Mouse (Mus musculus): ENCODE results near the gene Prune1. TPM values are rescaled to one million over a fixed set of nuclear protein-coding genes. Genes with fewer than 3 reads are reported as not detected.

Gene Prune1
- polyA plus RNA-seq, 1 experiment from 2014 or later, result 76.9 TPM

DNA sequence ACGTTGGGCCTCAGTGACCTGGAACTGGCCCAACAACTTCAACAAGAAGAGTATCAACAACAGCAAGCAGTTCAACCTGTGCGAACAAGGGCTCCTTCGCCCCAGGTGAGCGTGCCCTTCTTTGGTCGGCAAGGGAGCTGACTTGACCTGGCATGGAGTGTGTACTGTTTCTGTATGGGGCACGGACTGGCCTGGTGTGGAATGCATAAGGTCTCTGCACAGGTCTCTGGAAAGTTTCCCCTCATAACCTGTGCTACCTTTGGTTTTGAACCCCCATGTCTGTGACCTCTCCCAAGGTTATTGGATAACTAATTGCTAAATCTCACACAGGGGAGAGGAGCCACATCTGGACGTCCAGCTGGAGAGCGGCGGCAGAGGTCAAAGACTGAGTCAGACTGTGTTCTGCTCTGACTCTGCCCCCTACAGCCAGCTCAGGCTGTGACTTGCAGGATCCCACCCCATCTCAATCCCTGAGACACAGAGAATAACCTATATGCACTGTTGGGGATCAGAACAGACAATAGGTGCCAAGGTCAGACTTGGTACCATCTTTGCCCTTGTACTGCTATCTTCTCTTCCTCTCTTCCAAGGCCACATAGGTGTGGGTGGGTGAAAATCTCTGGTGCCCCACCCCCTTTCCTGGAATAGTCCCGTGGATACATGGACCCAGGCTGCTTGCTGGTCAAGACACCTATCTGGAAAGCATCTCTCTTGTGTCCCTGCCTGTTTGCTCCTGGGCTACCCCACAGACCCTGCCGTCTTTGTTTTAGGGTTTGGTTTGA, 13.6 kb upstream of the Prune1 start:
- WGBS, result 85% methylated on average over 11 of the region's 11 CpGs
- Histone ChIP-seq H3K4me2 (no peak overlapping the region), H3K4me1 (no peaks in the 10 kb centered on the region), H3K27ac (no peak overlapping the region), H3K9me3 (no peaks in the 10 kb centered on the region), H3K36me3 (replicated peaks) (peaks cover 18% of the 10 kb centered on the region), H3K27me3 (replicated peaks) (no peaks in the 10 kb centered on the region), H3K9ac (no peak overlapping the region), H3K4me3 (no peak overlapping the region)
- 0 out of 2 replicates have a peak, but pooled peaks have one; percentile 37 for ATAC-seq (replicated peaks)

DNA sequence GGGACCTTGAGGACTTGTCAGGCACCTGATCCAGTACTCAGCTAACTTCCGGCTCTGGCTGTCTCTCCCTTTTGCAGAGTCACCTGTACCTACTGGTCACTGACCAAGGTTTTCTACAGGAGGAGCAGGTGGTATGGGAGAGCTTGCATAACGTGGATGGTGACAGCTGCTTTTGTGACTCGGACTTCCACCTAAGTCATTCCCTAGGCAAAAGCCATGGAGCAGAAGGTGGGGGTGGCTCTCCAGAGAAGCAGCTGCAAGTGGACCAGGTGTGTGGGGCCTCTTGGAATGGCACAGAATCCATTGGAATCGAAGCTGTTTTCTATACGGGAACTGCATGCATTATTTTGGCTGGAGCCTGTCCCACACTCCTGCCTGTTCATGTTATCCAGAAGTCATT, 12.8 kb upstream of the Prune1 start:
- H3K4me1 ChIP-seq, result no peaks in the 10 kb centered on the region
- no peaks in the 10 kb centered on the region for H3K9me3 ChIP-seq
- no peak overlapping the region for H3K4me3 ChIP-seq
- peaks cover 18% of the 10 kb centered on the region for H3K36me3 ChIP-seq (replicated peaks)
- ATAC-seq (replicated peaks), result no peak
- H3K27me3 ChIP-seq (replicated peaks), result no peaks in the 10 kb centered on the region
- 91% methylated on average over 5 of the region's 5 CpGs for WGBS
- H3K9ac ChIP-seq, result no peak overlapping the region
- no peak overlapping the region for H3K4me2 ChIP-seq
- no peak overlapping the region for H3K27ac ChIP-seq

DNA sequence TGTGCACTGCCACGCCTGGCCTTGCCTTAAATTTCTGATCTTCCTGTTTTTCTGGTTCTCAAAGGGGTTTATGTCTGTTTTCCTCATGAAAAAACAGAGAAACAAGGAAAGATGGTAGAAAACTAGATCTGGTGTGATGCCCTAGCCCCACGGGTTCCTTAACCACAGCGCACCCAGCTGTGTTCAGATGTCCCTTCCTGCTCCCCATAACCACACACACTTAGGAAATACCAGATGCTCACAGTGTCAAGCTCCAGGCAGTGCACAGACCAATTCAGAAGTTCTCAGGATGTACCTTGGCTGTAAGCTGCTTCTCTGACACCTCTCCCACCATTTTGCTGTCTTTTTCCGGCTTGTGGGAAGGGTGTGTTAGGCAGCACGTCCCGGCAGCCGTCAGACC, 12.4 kb upstream of the Prune1 start:
- Histone ChIP-seq H3K4me1 (no peaks in the 10 kb centered on the region), H3K36me3 (replicated peaks) (peaks cover 18% of the 10 kb centered on the region), H3K27ac (no peak overlapping the region), H3K27me3 (replicated peaks) (no peaks in the 10 kb centered on the region), H3K9ac (no peak overlapping the region), H3K4me3 (no peak overlapping the region), H3K4me2 (no peak overlapping the region), H3K9me3 (no peaks in the 10 kb centered on the region)
- ATAC-seq (replicated peaks), result no peak
- WGBS, result 96% methylated on average over 7 of the region's 7 CpGs

DNA sequence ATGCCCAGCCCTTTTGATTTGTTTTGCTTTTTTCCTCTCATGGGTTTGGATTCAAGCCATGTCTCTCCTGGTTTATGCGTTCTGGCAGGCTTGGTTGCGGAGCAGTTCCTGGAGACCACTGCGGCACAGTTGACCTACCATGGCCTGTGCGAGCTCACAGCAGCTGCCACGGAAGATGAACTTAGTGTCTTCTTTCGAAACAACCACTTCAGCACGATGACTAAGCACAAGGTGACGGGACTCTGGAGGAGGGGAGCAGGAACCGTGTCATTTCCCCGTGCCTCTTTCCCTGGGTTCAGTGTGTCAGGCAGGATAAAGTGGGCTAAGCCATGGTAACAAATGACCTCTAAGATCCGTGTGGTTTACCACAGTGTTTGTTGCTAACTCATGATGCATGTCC, 11.7 kb upstream of the Prune1 start:
- H3K9me3 ChIP-seq, result no peaks in the 10 kb centered on the region
- no peak for ATAC-seq (replicated peaks)
- no peaks in the 10 kb centered on the region for H3K27me3 ChIP-seq (replicated peaks)
- no peak overlapping the region for H3K27ac ChIP-seq
- H3K4me3 ChIP-seq, result no peak overlapping the region
- no peak overlapping the region for H3K9ac ChIP-seq
- WGBS, result 85% methylated on average over 11 of the region's 11 CpGs
- peaks cover 18% of the 10 kb centered on the region for H3K36me3 ChIP-seq (replicated peaks)
- no peaks in the 10 kb centered on the region for H3K4me1 ChIP-seq
- H3K4me2 ChIP-seq, result no peak overlapping the region

- Histone ChIP-seq H3K27me3 (replicated peaks) (no peaks in the 10 kb centered on the region), H3K4me3 (no peak overlapping the region), H3K4me1 (no peaks in the 10 kb centered on the region), H3K36me3 (replicated peaks) (peaks cover 18% of the 10 kb centered on the region), H3K4me2 (no peak overlapping the region), H3K9me3 (no peaks in the 10 kb centered on the region), H3K27ac (no peak overlapping the region), H3K9ac (no peak overlapping the region)
- WGBS, result 97% methylated on average over 2 of the region's 2 CpGs
- no peak for ATAC-seq (replicated peaks)
Measured at GRCm38 (mm10) chr3:95292899-95293298, 11.0 kb upstream of the Prune1 start.

GRCm38 (mm10) chr3:95291041-95291440, 9.2 kb upstream of the Prune1 start:
- Histone ChIP-seq H3K9ac (no peak overlapping the region), H3K4me1 (no peaks in the 10 kb centered on the region), H3K27me3 (replicated peaks) (no peaks in the 10 kb centered on the region), H3K27ac (no peak overlapping the region), H3K4me2 (no peak overlapping the region), H3K36me3 (replicated peaks) (peaks cover 23% of the 10 kb centered on the region), H3K4me3 (no peak overlapping the region), H3K9me3 (no peaks in the 10 kb centered on the region)
- WGBS, result 90% methylated on average over 4 of the region's 4 CpGs
- ATAC-seq (replicated peaks), result no peak

GRCm38 (mm10) chr3:95290156-95290555, 8.3 kb upstream of the Prune1 start:
- Histone ChIP-seq H3K4me3 (no peak overlapping the region), H3K4me1 (no peaks in the 10 kb centered on the region), H3K9me3 (no peaks in the 10 kb centered on the region), H3K4me2 (no peak overlapping the region), H3K36me3 (replicated peaks) (peaks cover 19% of the 10 kb centered on the region), H3K9ac (no peak overlapping the region), H3K27me3 (replicated peaks) (no peaks in the 10 kb centered on the region), H3K27ac (no peak overlapping the region)
- ATAC-seq (replicated peaks), result no peak
- 85% methylated on average over 6 of the region's 6 CpGs for WGBS

DNA sequence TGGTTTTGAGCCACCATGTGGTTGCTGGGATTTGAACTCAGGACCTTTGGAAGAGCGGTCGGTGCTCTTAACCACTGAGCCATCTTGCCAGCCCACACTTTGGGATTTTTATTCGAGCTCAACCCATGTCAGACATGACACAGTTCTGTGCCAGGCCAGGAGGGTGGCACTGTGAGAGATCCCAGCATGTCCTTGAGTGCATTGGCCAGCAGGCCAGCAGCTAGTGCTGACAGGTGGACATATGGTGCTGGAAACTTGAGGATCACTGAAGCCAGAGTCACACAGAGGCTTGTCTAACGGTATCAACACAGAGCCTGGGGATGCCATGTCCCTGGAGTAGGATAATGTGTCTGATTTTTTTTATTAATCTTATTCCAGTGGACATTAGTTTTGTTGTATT, 7.5 kb upstream of the Prune1 start:
- Histone ChIP-seq H3K4me1 (peaks cover 6% of the 10 kb centered on the region), H3K9me3 (no peaks in the 10 kb centered on the region), H3K4me2 (no peak overlapping the region), H3K9ac (no peak overlapping the region), H3K36me3 (replicated peaks) (peaks cover 14% of the 10 kb centered on the region; the same call in 1 of the 2 replicates), H3K4me3 (no peak overlapping the region), H3K27ac (no peak overlapping the region), H3K27me3 (replicated peaks) (no peaks in the 10 kb centered on the region)
- ATAC-seq (replicated peaks), result no peak
- 93% methylated on average over 4 of the region's 4 CpGs for WGBS

- no peak overlapping the region for H3K4me2 ChIP-seq
- H3K36me3 ChIP-seq (replicated peaks), result peaks cover 12% of the 10 kb centered on the region; the same call in 1 of the 2 replicates
- 93% methylated on average over 3 of the region's 3 CpGs for WGBS
- no peaks in the 10 kb centered on the region for H3K27me3 ChIP-seq (replicated peaks)
- no peak overlapping the region for H3K27ac ChIP-seq
- no peak overlapping the region for H3K4me3 ChIP-seq
- H3K9me3 ChIP-seq, result no peaks in the 10 kb centered on the region
- H3K4me1 ChIP-seq, result peaks cover 19% of the 10 kb centered on the region
- H3K9ac ChIP-seq, result no peak overlapping the region
- ATAC-seq (replicated peaks), result no peak
Measured at GRCm38 (mm10) chr3:95287541-95287940, 5.7 kb upstream of the Prune1 start.

- Histone ChIP-seq H3K4me3 (no peak overlapping the region), H3K27me3 (replicated peaks) (no peaks in the 10 kb centered on the region), H3K27ac (no peak overlapping the region), H3K9ac (no peak overlapping the region), H3K4me1 (peaks cover 24% of the 10 kb centered on the region), H3K9me3 (no peaks in the 10 kb centered on the region), H3K4me2 (no peak overlapping the region), H3K36me3 (replicated peaks) (peaks cover 12% of the 10 kb centered on the region; the same call in 1 of the 2 replicates)
- WGBS, result 90% methylated on average over 7 of the region's 7 CpGs
- no peak for ATAC-seq (replicated peaks)
Measured at GRCm38 (mm10) chr3:95286510-95286909, 4.6 kb upstream of the Prune1 start.

GRCm38 (mm10) chr3:95286011-95286410, 4.1 kb upstream of the Prune1 start:
- peaks cover 24% of the 10 kb centered on the region for H3K4me1 ChIP-seq
- no peaks in the 10 kb centered on the region for H3K9me3 ChIP-seq
- no peak overlapping the region for H3K9ac ChIP-seq
- no peak overlapping the region for H3K27ac ChIP-seq
- ATAC-seq (replicated peaks), result no peak
- H3K27me3 ChIP-seq (replicated peaks), result no peaks in the 10 kb centered on the region
- no peak overlapping the region for H3K4me2 ChIP-seq
- H3K36me3 ChIP-seq (replicated peaks), result peaks cover 9% of the 10 kb centered on the region; the same call in 1 of the 2 replicates
- H3K4me3 ChIP-seq, result no peak overlapping the region
- 67% methylated on average over 5 of the region's 5 CpGs for WGBS

DNA sequence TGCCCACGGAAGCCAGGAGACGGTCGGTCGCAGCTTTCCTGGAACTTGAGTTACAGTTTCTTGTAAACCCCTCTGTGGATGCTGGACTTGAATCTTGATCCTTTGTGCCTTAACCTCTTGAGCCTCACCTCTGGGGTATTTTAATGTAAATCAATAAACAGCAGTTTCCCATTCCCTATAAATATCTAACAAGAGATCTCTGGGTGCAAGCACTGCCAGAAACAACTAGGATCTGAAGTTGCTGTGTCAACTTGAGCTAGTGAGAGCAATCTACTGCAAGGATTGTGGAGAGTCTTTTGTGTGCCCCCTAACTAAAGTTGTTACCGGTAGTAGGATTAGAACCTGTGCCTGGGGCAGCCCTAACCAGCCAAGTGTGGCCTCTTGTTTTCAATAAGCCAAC, 3.5 kb upstream of the Prune1 start:
- no peak overlapping the region for H3K4me2 ChIP-seq
- H3K27ac ChIP-seq, result no peak overlapping the region
- WGBS, result 93% methylated on average over 5 of the region's 5 CpGs
- H3K27me3 ChIP-seq (replicated peaks), result no peaks in the 10 kb centered on the region
- no peaks in the 10 kb centered on the region for H3K9me3 ChIP-seq
- H3K9ac ChIP-seq, result no peak overlapping the region
- no peak for ATAC-seq (replicated peaks)
- H3K36me3 ChIP-seq (replicated peaks), result peaks cover 6% of the 10 kb centered on the region; the same call in 1 of the 2 replicates
- no peak overlapping the region for H3K4me3 ChIP-seq
- H3K4me1 ChIP-seq, result peaks cover 28% of the 10 kb centered on the region
